Mouse (Mus musculus): ENCODE data around the gene Josd2. TPM values are rescaled to one million over a fixed set of nuclear protein-coding genes. Genes with fewer than 3 reads are reported as not detected.

Gene Josd2
- polyA plus RNA-seq, 1 experiment = not detected

DNA sequence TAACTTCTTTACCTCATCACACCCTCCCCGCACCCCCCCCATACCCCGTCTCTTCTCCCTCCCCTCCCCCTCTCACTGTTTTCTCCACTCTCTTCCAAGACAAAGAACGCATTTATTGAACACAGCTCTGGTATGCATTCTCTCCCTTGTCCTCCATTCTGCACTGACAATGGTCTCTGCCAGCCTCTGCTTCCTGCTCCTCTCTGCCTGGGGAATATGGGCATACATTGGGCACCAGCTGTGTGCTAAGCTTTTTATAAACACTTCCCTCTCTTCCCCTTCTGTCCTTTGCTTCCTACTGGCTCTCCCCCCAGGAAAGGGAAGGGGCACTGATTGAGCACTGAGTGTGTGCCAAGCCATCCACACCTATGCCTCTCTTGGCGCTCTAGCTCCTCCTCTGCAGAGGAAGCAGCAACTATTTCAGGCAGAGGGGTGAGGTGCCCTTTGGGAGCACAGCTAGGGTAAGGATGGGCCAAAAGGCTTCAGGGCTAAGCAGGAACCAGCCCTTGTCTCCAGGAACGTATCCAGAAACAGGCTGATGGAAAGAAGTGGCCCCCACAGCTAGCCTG is 7.3 kb downstream of the Josd2 start:
- H3K27ac ChIP-seq (ENCODE audit: insufficient read depth, low read depth, low read length) = peak overlapping the region; percentile 4; the same call in 1 of the 2 replicates
- WGBS = 23% methylated on average over 5 of the region's 5 CpGs
- peaks cover 22% of the 10 kb centered on the region for H3K4me1 ChIP-seq (ENCODE audit: control insufficient read depth, insufficient read depth, low read length)
- no peak overlapping the region for H3K4me3 ChIP-seq (ENCODE audit: insufficient read depth, low read depth, low read length)
- TF ChIP-seq POLR2A (IDR thresholded peaks at IDR 0.05; ENCODE audit: insufficient read depth, low read depth, low read length) (no peak), CTCF (IDR thresholded peaks at IDR 0.05; ENCODE audit: insufficient read depth, low read depth, low read length) (no peak)

DNA sequence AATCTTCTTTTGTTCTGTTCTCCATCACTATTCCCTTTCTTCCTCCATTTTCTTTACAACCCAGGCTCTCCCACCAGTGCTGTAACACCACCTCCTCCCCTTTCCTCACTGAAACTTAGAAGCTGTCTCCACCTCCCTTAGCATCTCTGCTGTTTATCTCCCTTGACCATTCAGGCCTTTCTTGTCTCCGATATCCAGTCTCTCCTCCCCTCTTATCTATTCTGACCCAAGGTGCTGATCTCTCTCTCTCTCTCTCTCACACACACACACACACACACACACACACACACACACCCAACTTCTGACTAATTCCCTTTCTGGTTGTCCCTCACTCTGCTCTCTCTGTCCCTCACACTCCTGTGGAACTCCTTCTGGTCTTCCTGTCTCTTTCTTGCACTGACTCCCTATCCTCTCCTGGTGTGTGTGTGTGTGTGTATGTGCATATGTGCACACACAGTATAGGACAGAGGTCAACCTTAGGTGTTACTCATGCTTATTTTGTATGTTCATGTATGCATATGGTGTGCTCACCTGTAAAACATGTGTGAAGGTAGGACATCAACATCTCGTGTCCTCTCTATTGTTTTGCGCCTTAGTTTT is 15.2 kb downstream of the Josd2 start:
- Histone ChIP-seq H3K4me1 (ENCODE audit: control insufficient read depth, insufficient read depth, low read length) (peaks cover 10% of the 10 kb centered on the region; the same call in 1 of the 2 replicates), H3K27ac (ENCODE audit: insufficient read depth, low read depth, low read length) (no peak overlapping the region), H3K4me3 (ENCODE audit: insufficient read depth, low read depth, low read length) (no peak overlapping the region)
- no peak for TF ChIP-seq POLR2A (IDR thresholded peaks at IDR 0.05; ENCODE audit: insufficient read depth, low read depth, low read length)
- no peak for TF ChIP-seq CTCF (IDR thresholded peaks at IDR 0.05; ENCODE audit: insufficient read depth, low read depth, low read length)
- WGBS = 78% methylated on average over 3 of the region's 3 CpGs

DNA sequence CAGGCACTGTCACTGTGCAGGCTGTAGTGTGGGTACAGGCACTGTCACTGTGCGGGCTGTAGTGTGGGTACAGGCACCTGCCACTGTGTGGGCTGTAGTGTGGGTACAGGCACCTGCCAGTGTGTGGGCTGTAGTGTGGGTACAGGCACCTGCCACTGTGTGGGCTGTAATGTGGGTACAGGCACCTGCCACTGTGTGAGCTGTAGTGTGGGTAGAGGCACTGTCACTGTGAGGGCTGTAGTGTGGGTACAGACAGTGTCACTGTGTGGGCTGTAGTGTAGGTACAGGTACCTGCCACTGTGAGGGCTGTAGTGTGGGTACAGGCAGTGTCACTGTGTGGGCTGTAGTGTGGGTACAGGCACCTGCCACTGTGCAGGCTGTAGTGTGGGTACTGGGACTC is 16.3 kb downstream of the Josd2 start:
- H3K4me3 ChIP-seq (ENCODE audit: insufficient read depth, low read depth, low read length) = no peak overlapping the region
- H3K4me1 ChIP-seq (ENCODE audit: control insufficient read depth, insufficient read depth, low read length) = peaks cover 10% of the 10 kb centered on the region; the same call in 1 of the 2 replicates
- H3K27ac ChIP-seq (ENCODE audit: insufficient read depth, low read depth, low read length) = no peak overlapping the region
- TF ChIP-seq POLR2A (IDR thresholded peaks at IDR 0.05; ENCODE audit: insufficient read depth, low read depth, low read length) (no peak), CTCF (IDR thresholded peaks at IDR 0.05; ENCODE audit: insufficient read depth, low read depth, low read length) (no peak)
- 78% methylated on average over 1 of the region's 1 CpGs for WGBS

DNA sequence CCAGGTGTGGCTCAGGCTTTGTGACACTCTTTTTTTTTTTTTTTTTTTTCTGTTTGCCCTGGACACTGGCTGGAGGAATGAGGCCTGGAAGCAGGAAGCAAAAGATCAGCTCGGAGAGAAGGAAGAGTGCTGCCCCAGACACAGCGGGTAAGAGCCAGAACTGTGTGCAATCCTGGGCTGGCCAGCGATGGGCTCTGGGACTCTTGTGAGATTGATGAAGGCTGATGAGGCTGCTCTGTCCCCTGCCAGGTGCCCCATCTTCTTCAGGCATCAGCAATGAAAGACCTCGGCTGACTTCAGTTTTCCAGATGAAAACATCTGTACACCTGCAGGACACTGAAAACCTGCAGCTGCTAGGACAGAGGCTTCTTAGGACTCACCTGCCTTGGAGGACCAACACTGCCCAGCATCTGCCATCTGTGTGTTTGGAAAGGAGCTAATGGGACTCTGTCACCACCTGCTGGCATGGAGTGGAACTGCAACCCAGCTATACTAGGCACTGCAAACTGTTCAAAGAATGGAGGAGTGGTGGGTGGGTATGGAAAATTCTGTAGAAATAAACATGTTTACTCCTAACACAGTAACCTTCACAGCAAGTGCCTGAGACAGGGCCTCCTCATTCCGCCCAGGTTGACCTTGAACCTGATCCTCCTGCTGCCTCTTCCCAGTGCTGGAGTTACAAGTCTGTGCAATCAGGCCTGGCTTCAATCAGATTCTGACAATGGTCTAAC is 17.2 kb downstream of the Josd2 start:
- WGBS = 37% methylated on average over 5 of the region's 5 CpGs
- H3K4me1 ChIP-seq (ENCODE audit: control insufficient read depth, insufficient read depth, low read length) = peaks cover 13% of the 10 kb centered on the region; the same call in 1 of the 2 replicates
- no peak overlapping the region for H3K4me3 ChIP-seq (ENCODE audit: insufficient read depth, low read depth, low read length)
- no peak for TF ChIP-seq POLR2A (IDR thresholded peaks at IDR 0.05; ENCODE audit: insufficient read depth, low read depth, low read length)
- peak; percentile 37; the same call in 1 of the 2 replicates for TF ChIP-seq CTCF (IDR thresholded peaks at IDR 0.05; ENCODE audit: insufficient read depth, low read depth, low read length)
- no peak overlapping the region for H3K27ac ChIP-seq (ENCODE audit: insufficient read depth, low read depth, low read length)

DNA sequence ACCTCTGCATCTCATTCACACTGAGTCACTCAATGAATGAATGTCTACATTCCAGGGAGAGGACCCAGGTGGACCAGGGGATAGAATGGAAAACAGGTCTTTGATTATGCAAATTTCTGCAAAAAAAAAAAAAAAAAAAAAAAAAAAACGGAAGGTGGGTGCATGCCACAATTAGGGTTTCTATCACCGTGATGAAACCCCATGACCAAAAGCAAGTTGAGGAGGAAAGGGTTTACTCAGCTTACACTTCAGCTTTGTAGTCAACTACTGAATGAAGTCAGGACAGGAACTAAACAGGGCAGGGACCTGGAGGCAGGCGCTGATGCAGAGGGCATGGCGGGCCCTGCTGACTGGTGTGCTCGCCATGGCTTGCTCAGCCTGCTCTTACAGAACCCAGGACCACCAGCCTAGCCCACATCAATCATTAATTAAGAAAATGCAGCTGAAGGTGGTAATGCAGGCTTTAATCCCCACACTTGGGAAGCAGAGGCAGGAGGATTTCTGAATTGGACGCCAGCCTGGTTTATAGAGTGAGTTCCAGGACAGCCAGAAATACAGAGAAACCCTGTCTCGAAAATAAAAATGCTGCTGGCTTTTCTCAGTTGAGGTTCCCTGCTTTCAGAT is 17.9 kb downstream of the Josd2 start:
- WGBS = 76% methylated on average over 7 of the region's 7 CpGs
- TF ChIP-seq POLR2A (IDR thresholded peaks at IDR 0.05; ENCODE audit: insufficient read depth, low read depth, low read length) (no peak), CTCF (IDR thresholded peaks at IDR 0.05; ENCODE audit: insufficient read depth, low read depth, low read length) (no peak)
- peaks cover 18% of the 10 kb centered on the region for H3K4me1 ChIP-seq (ENCODE audit: control insufficient read depth, insufficient read depth, low read length)
- no peak overlapping the region for H3K27ac ChIP-seq (ENCODE audit: insufficient read depth, low read depth, low read length)
- no peak overlapping the region for H3K4me3 ChIP-seq (ENCODE audit: insufficient read depth, low read depth, low read length)

DNA sequence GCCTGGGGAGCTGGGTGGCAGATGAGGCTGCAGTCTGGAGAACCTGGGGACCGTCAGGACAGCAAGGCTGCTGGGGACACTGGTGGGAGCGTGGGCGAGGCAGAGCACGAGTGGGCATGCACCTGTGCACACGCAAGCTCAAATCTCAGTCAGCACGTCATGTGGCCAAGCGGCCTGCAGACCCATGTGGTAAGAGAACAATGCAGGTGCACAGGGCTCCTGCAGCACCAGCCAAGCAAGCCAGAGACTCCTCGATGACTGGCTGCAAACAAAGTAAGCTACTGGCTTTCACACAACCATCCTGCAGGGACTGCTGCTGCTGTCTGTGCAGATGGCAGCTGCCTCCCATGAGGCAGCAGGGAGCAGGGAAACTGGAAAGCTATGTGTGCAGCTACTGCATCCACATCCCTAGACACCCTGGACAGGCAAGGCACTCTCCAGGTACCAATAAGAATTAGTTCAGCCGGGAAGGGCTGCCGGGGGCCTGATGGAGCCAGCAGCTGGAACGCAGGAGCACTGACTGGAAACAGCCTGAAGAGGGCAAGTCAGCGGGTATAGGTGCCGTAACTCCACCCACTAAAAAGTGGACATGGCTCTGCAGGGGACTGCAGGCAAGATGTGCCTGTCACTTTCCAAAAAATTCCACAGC is 19.3 kb downstream of the Josd2 start:
- Histone ChIP-seq H3K27ac (ENCODE audit: insufficient read depth, low read depth, low read length) (no peak overlapping the region), H3K4me1 (ENCODE audit: control insufficient read depth, insufficient read depth, low read length) (peaks cover 29% of the 10 kb centered on the region)

DNA sequence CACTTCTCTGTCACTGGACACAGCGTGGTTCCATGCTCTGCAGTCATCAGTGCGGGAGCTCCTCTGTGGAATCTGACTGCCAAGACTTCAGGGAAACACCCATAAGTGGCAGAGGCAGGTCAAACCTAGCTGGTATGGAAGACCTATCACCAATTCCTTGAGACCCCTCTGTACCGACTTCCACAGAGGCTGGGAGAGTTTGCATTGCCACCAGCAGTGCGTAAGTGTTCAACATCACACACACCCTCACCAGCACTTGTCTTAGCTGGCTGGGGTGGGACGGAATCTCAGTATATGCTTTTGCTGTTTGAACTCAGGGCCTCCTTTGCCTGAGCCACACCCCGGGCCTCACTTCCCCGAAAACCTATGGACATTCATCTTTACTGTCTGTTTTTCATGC is 20.2 kb downstream of the Josd2 start:
- peaks cover 36% of the 10 kb centered on the region for H3K4me1 ChIP-seq (ENCODE audit: control insufficient read depth, insufficient read depth, low read length)
- WGBS = 88% methylated on average over 7 of the region's 7 CpGs
- H3K4me3 ChIP-seq (ENCODE audit: insufficient read depth, low read depth, low read length) = no peak overlapping the region
- no peak for TF ChIP-seq POLR2A (IDR thresholded peaks at IDR 0.05; ENCODE audit: insufficient read depth, low read depth, low read length)
- no peak for TF ChIP-seq CTCF (IDR thresholded peaks at IDR 0.05; ENCODE audit: insufficient read depth, low read depth, low read length)
- no peak overlapping the region for H3K27ac ChIP-seq (ENCODE audit: insufficient read depth, low read depth, low read length)

More for the DNA sequence above, 19.3 kb downstream of the Josd2 start:
- no peak for TF ChIP-seq CTCF (IDR thresholded peaks at IDR 0.05; ENCODE audit: insufficient read depth, low read depth, low read length)
- TF ChIP-seq POLR2A (IDR thresholded peaks at IDR 0.05; ENCODE audit: insufficient read depth, low read depth, low read length) = no peak
- H3K4me3 ChIP-seq (ENCODE audit: insufficient read depth, low read depth, low read length) = no peak overlapping the region
- 61% methylated on average over 13 of the region's 13 CpGs for WGBS

DNA sequence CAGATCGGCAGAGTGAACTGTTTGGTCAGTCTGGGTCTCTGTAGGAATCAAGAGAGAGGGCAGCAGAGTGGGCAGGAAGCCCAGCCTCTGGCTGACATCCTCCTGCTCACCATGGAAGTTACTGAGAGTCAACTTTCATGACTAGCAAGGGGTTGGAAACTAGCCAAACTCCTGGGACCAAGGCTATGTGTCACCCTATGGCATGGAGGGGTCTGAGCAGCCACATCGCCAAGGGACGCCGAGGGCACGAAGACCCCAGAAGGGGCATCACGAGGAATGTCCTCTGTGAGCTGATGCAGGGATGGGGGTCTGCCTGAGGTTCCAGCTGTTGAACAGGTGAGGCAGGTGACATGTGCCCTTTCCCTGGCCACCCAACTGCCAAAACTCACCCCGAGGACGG is 20.8 kb downstream of the Josd2 start:
- no peak for TF ChIP-seq POLR2A (IDR thresholded peaks at IDR 0.05; ENCODE audit: insufficient read depth, low read depth, low read length)
- TF ChIP-seq CTCF (IDR thresholded peaks at IDR 0.05; ENCODE audit: insufficient read depth, low read depth, low read length) = no peak
- 87% methylated on average over 8 of the region's 8 CpGs for WGBS
- Histone ChIP-seq H3K4me3 (ENCODE audit: insufficient read depth, low read depth, low read length) (no peak overlapping the region), H3K27ac (ENCODE audit: insufficient read depth, low read depth, low read length) (no peak overlapping the region), H3K4me1 (ENCODE audit: control insufficient read depth, insufficient read depth, low read length) (peaks cover 39% of the 10 kb centered on the region)

All from olfactory bulb, adult 2 months (tissue).